Mouse (Mus musculus) megakaryocyte, embryonic 14.5 days (primary cell): ENCODE measurements around the gene Zhx3.

ENCODE experiments used
- FLI1 ChIP-seq: IDR thresholded peaks from 2 replicates; pipeline ENCODE4 v1.6.1; 2012; ENCODE audit warnings: low read length, inconsistent platforms, mixed read lengths
- GATA1 ChIP-seq: IDR thresholded peaks from 3 replicates; pipeline ENCODE4 v1.6.1; 2012; ENCODE audit warnings: mixed read lengths, low read length, inconsistent platforms, borderline replicate concordance

- TF ChIP-seq GATA1 (no peak), FLI1 (no peak)
Measured at GRCm38 (mm10) chr2:160764386-160764785, 108.4 kb downstream of the Zhx3 start.
